ENCODE assay signal across 15 mouse cellular contexts in the genomic region with DNA sequence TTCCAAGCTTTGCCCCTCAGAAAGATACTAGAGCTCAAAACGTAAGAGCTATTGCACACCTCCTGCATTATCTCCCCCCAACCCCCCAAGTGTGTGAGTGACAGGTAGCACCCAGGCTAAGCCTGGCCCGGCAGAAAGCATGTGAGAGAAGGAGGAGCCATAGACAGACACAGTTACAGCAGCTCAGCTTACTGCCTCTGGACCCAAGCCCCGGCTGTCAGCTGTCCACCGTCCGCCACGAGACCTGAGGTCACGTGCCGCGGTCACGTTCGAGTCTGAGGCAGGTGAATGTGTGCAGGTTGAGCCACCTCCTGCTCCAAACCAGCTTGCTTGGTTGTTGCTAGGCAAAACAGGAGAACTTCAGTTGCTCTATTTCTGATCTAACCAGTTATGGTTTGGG. TPM values are rescaled to one million over a fixed set of nuclear protein-coding genes. Genes with fewer than 3 reads are reported as not detected.
DNase-seq lines count a peak whose midpoint lies in the region; ATAC-seq lines count a peak whose summit lies in the region.
"Had no signal": no experiment of that assay in that cellular context is flagged by ENCODE, and none has a peak within 500 bp of the region (broad histone marks: within the 10 kb centered on the region; RNA-seq: fewer than 3 reads in every experiment).

No protein-coding gene starts in this region.

- ATAC-seq in lung, embryonic 15.5 days (ENCODE audit: borderline replicate concordance, extremely low read depth, low FRiP score, low TSS enrichment): no peak
- ATAC-seq in heart, embryonic 11.5 days (replicated peaks; ENCODE audit: insufficient number of reproducible peaks, low FRiP score, low TSS enrichment): 0 out of 2 replicates have a peak, but pooled peaks have one; percentile 48
- ATAC-seq: intestine, embryonic 16.5 days had no signal

- no peak overlapping the region for H3K4me2 ChIP-seq in lung, embryonic 15.5 days
- peak overlapping the region; percentile 68 for H3K4me2 ChIP-seq in heart, embryonic 11.5 days

- WGBS in lung, embryonic 15.5 days: 73% methylated on average over 11 of the region's 11 CpGs
- 59% methylated on average over 11 of the region's 11 CpGs for WGBS in heart, embryonic 11.5 days (ENCODE audit: insufficient replicate concordance)

- H3K4me1 ChIP-seq in lung, embryonic 15.5 days: peaks cover 36% of the 10 kb centered on the region
- H3K4me1 ChIP-seq in heart, embryonic 11.5 days (ENCODE audit: control insufficient read depth, insufficient read depth, low read length): peaks cover 17% of the 10 kb centered on the region

- DNase-seq in heart, adult 18-20 months: peak; percentile 36 to 59
- DNase-seq in heart, adult 8-10 months (ENCODE audit: low spot score): no peak
- DNase-seq in lung, postnatal 10 days: no peak
- peak; percentile 88 for DNase-seq in skeletal muscle tissue, adult 2 months (ENCODE audit: low read depth, low spot score)
- DNase-seq in T-cell, adult 2 months (ENCODE audit: low spot score): no peak
- DNase-seq in adrenal gland, postnatal 25 days: no peak
- DNase-seq: adrenal gland, postnatal 36 days; kidney, postnatal 10 days; right cerebral cortex, adult 18-20 months had no signal

- H3K9me3 ChIP-seq in lung, embryonic 15.5 days: no peaks in the 10 kb centered on the region
- no peaks in the 10 kb centered on the region for H3K9me3 ChIP-seq in heart, embryonic 11.5 days (replicated peaks; ENCODE audit: control insufficient read depth, low read length)

- no peaks in the 10 kb centered on the region for H3K27me3 ChIP-seq in lung, embryonic 15.5 days
- H3K27me3 ChIP-seq in heart, embryonic 11.5 days (ENCODE audit: control insufficient read depth, insufficient read depth, low read length): no peaks in the 10 kb centered on the region

- peaks cover 32% of the 10 kb centered on the region for H3K36me3 ChIP-seq in lung, embryonic 15.5 days
- peaks cover 3% of the 10 kb centered on the region; the same call in 1 of the 2 replicates for H3K36me3 ChIP-seq in heart, embryonic 11.5 days (ENCODE audit: control insufficient read depth, insufficient read depth, low read length)

- no peak overlapping the region for H3K9ac ChIP-seq in lung, embryonic 15.5 days
- H3K9ac ChIP-seq in heart, embryonic 11.5 days (ENCODE audit: low read depth, low read length): 0 out of 2 replicates have a peak overlapping the region, but pooled peaks have one; percentile 17

- H3K4me3 ChIP-seq in lung, embryonic 15.5 days: no peak overlapping the region
- no peak overlapping the region for H3K4me3 ChIP-seq in heart, embryonic 11.5 days (ENCODE audit: low read depth, low read length)

- peak overlapping the region; percentile 38; the same call in 1 of the 2 replicates for H3K27ac ChIP-seq in lung, embryonic 15.5 days
- H3K27ac ChIP-seq in heart, embryonic 11.5 days (ENCODE audit: low read depth, low read length): peak overlapping the region; percentile 25; the same call in 1 of the 2 replicates

RNA-seq across cellular contexts. Expression of gene Ppp1r3c, which starts 5.1 kb away (rescaled TPM):
- total RNA-seq in heart, adult 18-20 months (2021): 100 to 1,000 TPM; 159 to 201 TPM
- total RNA-seq in heart, adult 8-10 months (2022): 100 to 1,000 TPM in 2 of 4 experiments, 10 to 100 TPM in 2; 82.2 to 179 (median 102) TPM
- 83.4 and 84.3 TPM in 2 replicates for polyA plus RNA-seq in lung, embryonic 15.5 days (2015; fragmentation: Nextera tagmentation; extraction: Ambion mirVana)
- polyA plus RNA-seq in heart, embryonic 11.5 days (2014; fragmentation: Nextera tagmentation; extraction: Ambion mirVana): 58.4 and 72.9 TPM in 2 replicates
- 11.1 and 18.4 TPM in 2 replicates for total RNA-seq in adrenal gland, postnatal 25 days (2021)
- total RNA-seq: hematopoietic stem cell, adult 5-6 weeks; megakaryocyte-erythroid progenitor cell, adult 5-6 weeks; neutrophil, adult 5-6 weeks had no signal

Comparison
In these comparisons a context has a peak if more than half of its experiments do, and no peak if none do; other contexts are left out.
1. DNase-seq: peak in heart, adult 18-20 months (2 of 2) and skeletal muscle tissue, adult 2 months (single experiment); none in heart, adult 8-10 months (single experiment), lung, postnatal 10 days (single experiment), T-cell, adult 2 months (single experiment) and adrenal gland, postnatal 25 days (single experiment).